Mouse (Mus musculus): ENCODE measurements at regions not wholly inside any gene's neighbourhood (a gene's known extent, or its start where the extent isn't known, plus 50 kb on each side); places are given as distances from the start of the nearest gene placed in this dataset.

- no peak for DNase-seq (ENCODE audit: low spot score)
Observed at GRCm38 (mm10) chr15:65733326-65733725, 718.6 kb upstream of the Gm21961 start.

- DNase-seq (ENCODE audit: low spot score), result no peak
Observed at GRCm38 (mm10) chr15:65731308-65731707, 716.6 kb upstream of the Gm21961 start.

- no peak for DNase-seq (ENCODE audit: low spot score)
Observed at GRCm38 (mm10) chr15:65727061-65727460, 712.4 kb upstream of the Gm21961 start.

- no peak for DNase-seq (ENCODE audit: low spot score)
Observed at GRCm38 (mm10) chr15:65726271-65726670, 711.6 kb upstream of the Gm21961 start.

GRCm38 (mm10) chr15:65703559-65703958 is 688.9 kb upstream of the Gm21961 start:
- DNase-seq (ENCODE audit: low spot score), result peak; percentile 12

GRCm38 (mm10) chr15:65701510-65701909 is 686.8 kb upstream of the Gm21961 start:
- DNase-seq (ENCODE audit: low spot score), result peak; percentile 36

GRCm38 (mm10) chr15:65698596-65698995 is 683.9 kb upstream of the Gm21961 start:
- no peak for DNase-seq (ENCODE audit: low spot score)

All from embryo, embryonic 10.5 days (tissue).